Mouse (Mus musculus) CH12.LX (cell line): ENCODE measurements around the gene Rrp12. TPM values are rescaled to one million over a fixed set of nuclear protein-coding genes. Genes with fewer than 3 reads are reported as not detected.
A peak's percentile ranks its signal among the peaks of the same experiment; 100 is the strongest.

Experiments used
- DNase-seq: peaks from one replicate; pipeline ENCODE4 v3.0.0-alpha.2; 2013; ENCODE audit errors: extremely low read depth
- H3K27ac ChIP-seq: 2 replicates; pipeline ENCODE4 v1.5.1; 2012; ENCODE audit warnings: low read depth, mild to moderate bottlenecking, control low read depth, moderate library complexity; ENCODE audit not compliant: insufficient read depth
- H3K27me3 ChIP-seq: replicated peaks from 2 replicates; pipeline ENCODE3; 2012; ENCODE audit warnings: inconsistent platforms
- H3K36me3 ChIP-seq, 2 experiments: replicated peaks in 1 of 2; 2 replicates each; pipeline versions ENCODE3 to v1.6.1; 2012; ENCODE audit warnings: inconsistent platforms in 1 of 2, low read length in 1 of 2, mild to moderate bottlenecking in 1 of 2, mixed read lengths in 1 of 2, moderate library complexity in 1 of 2; ENCODE audit not compliant: control insufficient read depth in 1 of 2, insufficient read depth in 1 of 2
- H3K4me1 ChIP-seq, 2 experiments: 2 replicates each; pipeline ENCODE4 v1.6.1; 2012; ENCODE audit warnings: inconsistent platforms in 1 of 2, moderate library complexity in 1 of 2; ENCODE audit not compliant: insufficient read depth in 2 of 2, control insufficient read depth in 1 of 2
- H3K4me2 ChIP-seq: 2 replicates; pipeline ENCODE4 v1.6.1; 2012; ENCODE audit warnings: low read depth, mild to moderate bottlenecking, control low read depth; ENCODE audit not compliant: poor library complexity, insufficient read depth, severe bottlenecking
- H3K4me3 ChIP-seq, 3 experiments: fragments of 150-350 bp in 1 of 3; sonication (generic) in 1 of 3; replicated peaks in 1 of 3; 2 replicates each; pipeline versions ENCODE3 to v1.5.1; 2011 to 2012; ENCODE audit warnings: low read depth in 2 of 3, low read length in 2 of 3, mild to moderate bottlenecking in 2 of 3, moderate library complexity in 2 of 3, control low read depth in 1 of 3, improper control_type of control experiment in 1 of 3, inconsistent platforms in 1 of 3, mixed read lengths in 1 of 3; ENCODE audit not compliant: poor library complexity in 1 of 3
- H3K79me2 ChIP-seq: replicated peaks from 2 replicates; pipeline ENCODE4 v1.6.1; 2012; ENCODE audit warnings: mild to moderate bottlenecking, moderate library complexity; ENCODE audit not compliant: control insufficient read depth, poor library complexity, insufficient read depth, severe bottlenecking; ENCODE audit errors: extremely low read depth
- H3K9ac ChIP-seq: 2 replicates; pipeline ENCODE4 v1.6.1; 2012; ENCODE audit warnings: low read depth, mild to moderate bottlenecking, control low read depth, moderate library complexity; ENCODE audit not compliant: insufficient read depth
- H3K9me3 ChIP-seq: replicated peaks from 2 replicates; pipeline ENCODE3; 2012; ENCODE audit warnings: low read length, inconsistent platforms, mixed read lengths
- BHLHE40 ChIP-seq: IDR thresholded peaks from 2 replicates; pipeline ENCODE4 v1.6.1; 2011; ENCODE audit warnings: mild to moderate bottlenecking, low read depth, low read length, improper control_type of control experiment
- CHD1 ChIP-seq: IDR thresholded peaks from 2 replicates; pipeline ENCODE4 v1.6.1; 2012; ENCODE audit warnings: low read depth, low read length, improper control_type of control experiment, inconsistent platforms
- CHD2 ChIP-seq: IDR thresholded peaks from 2 replicates; pipeline ENCODE4 v1.6.1; 2011; ENCODE audit warnings: low read length, improper control_type of control experiment
- CTCF ChIP-seq, 2 experiments: IDR thresholded peaks in 1 of 2; conservative IDR thresholded peaks in 1 of 2; 2 replicates each; pipeline ENCODE4 v1.5.1; 2011 to 2012; ENCODE audit warnings: low read depth in 2 of 2, low read length in 2 of 2, improper control_type of control experiment in 1 of 2, inconsistent platforms in 1 of 2, mild to moderate bottlenecking in 1 of 2, moderate library complexity in 1 of 2
- E2F4 ChIP-seq: IDR thresholded peaks from 2 replicates; pipeline ENCODE4 v1.6.1; 2011; ENCODE audit warnings: low read depth, low read length, improper control_type of control experiment; ENCODE audit not compliant: insufficient replicate concordance
- ELF1 ChIP-seq: IDR thresholded peaks from 2 replicates; pipeline ENCODE4 v1.6.1; 2014; ENCODE audit warnings: low read depth, mild to moderate bottlenecking, inconsistent platforms, low read length, improper control_type of control experiment
- EP300 ChIP-seq: IDR thresholded peaks from 2 replicates; pipeline ENCODE4 v1.6.1; 2011; ENCODE audit warnings: low read length, improper control_type of control experiment
- ETS1 ChIP-seq: conservative IDR thresholded peaks from 2 replicates; pipeline ENCODE4 v1.6.1; 2012; ENCODE audit warnings: low read depth, mild to moderate bottlenecking, inconsistent platforms, low read length, improper control_type of control experiment, moderate library complexity
- GABPA ChIP-seq: IDR thresholded peaks from 2 replicates; pipeline ENCODE4 v1.6.1; 2012; ENCODE audit warnings: low read depth, low read length, improper control_type of control experiment, inconsistent platforms; ENCODE audit not compliant: insufficient replicate concordance
- HCFC1 ChIP-seq: IDR thresholded peaks from 2 replicates; pipeline ENCODE4 v1.6.1; 2012; ENCODE audit warnings: low read depth, mild to moderate bottlenecking, inconsistent platforms, low read length, improper control_type of control experiment
- IRF4 ChIP-seq: IDR thresholded peaks from 2 replicates; pipeline ENCODE4 v1.6.1; 2014; ENCODE audit warnings: low read depth, mild to moderate bottlenecking, inconsistent platforms, low read length, improper control_type of control experiment
- JUN ChIP-seq: IDR thresholded peaks from 2 replicates; pipeline ENCODE4 v1.6.1; 2011; ENCODE audit warnings: low read depth, mild to moderate bottlenecking, low read length, improper control_type of control experiment, moderate library complexity; ENCODE audit not compliant: insufficient read depth
- JUND ChIP-seq: conservative IDR thresholded peaks from 2 replicates; pipeline ENCODE4 v1.6.1; 2011; ENCODE audit warnings: low read depth, low read length, improper control_type of control experiment
- KAT2A ChIP-seq: IDR thresholded peaks from 2 replicates; pipeline ENCODE4 v1.6.1; 2012; ENCODE audit warnings: low read length, improper control_type of control experiment, inconsistent platforms; ENCODE audit not compliant: insufficient replicate concordance
- MAFK ChIP-seq: IDR thresholded peaks from 2 replicates; pipeline ENCODE4 v1.6.1; 2011; ENCODE audit warnings: low read length, improper control_type of control experiment; ENCODE audit not compliant: insufficient replicate concordance
- MAX ChIP-seq: IDR thresholded peaks from 2 replicates; pipeline ENCODE4 v1.6.1; 2011; ENCODE audit warnings: low read length, improper control_type of control experiment
- MAZ ChIP-seq: IDR thresholded peaks from 2 replicates; pipeline ENCODE4 v1.6.1; 2012; ENCODE audit warnings: low read depth, mild to moderate bottlenecking, inconsistent platforms, low read length, improper control_type of control experiment, moderate library complexity
- MEF2A ChIP-seq: IDR thresholded peaks from 2 replicates; pipeline ENCODE4 v1.6.1; 2014; ENCODE audit warnings: low read depth, mild to moderate bottlenecking, inconsistent platforms, low read length, improper control_type of control experiment, borderline replicate concordance
- MXI1 ChIP-seq: IDR thresholded peaks from 2 replicates; pipeline ENCODE4 v1.6.1; 2011; ENCODE audit warnings: mild to moderate bottlenecking, low read depth, low read length, improper control_type of control experiment
- MYC ChIP-seq: IDR thresholded peaks from 2 replicates; pipeline ENCODE4 v1.6.1; 2011; ENCODE audit warnings: low read depth, mild to moderate bottlenecking, improper control_type of control experiment, low read length
- NELFE ChIP-seq: IDR thresholded peaks from 2 replicates; pipeline ENCODE4 v1.6.1; 2011; ENCODE audit warnings: low read depth, low read length, improper control_type of control experiment
- NRF1 ChIP-seq: IDR thresholded peaks from 2 replicates; pipeline ENCODE4 v1.6.1; 2014; ENCODE audit warnings: low read depth, mild to moderate bottlenecking, inconsistent platforms, low read length, improper control_type of control experiment, moderate library complexity
- PAX5 ChIP-seq: IDR thresholded peaks from 2 replicates; pipeline ENCODE4 v1.6.1; 2012; ENCODE audit warnings: low read length, inconsistent platforms, mixed read lengths
- POLR2A ChIP-seq: IDR thresholded peaks from 2 replicates; pipeline ENCODE4 v1.6.1; 2011; ENCODE audit warnings: low read depth, mild to moderate bottlenecking, improper control_type of control experiment, low read length
- POLR2AphosphoS2 ChIP-seq: IDR thresholded peaks from 2 replicates; pipeline ENCODE4 v1.6.1; 2011; ENCODE audit warnings: low read depth, low read length, improper control_type of control experiment
- RAD21 ChIP-seq: IDR thresholded peaks from 2 replicates; pipeline ENCODE4 v1.6.1; 2011; ENCODE audit warnings: low read depth, mild to moderate bottlenecking, low read length, improper control_type of control experiment, moderate library complexity
- RCOR1 ChIP-seq: conservative IDR thresholded peaks from 2 replicates; pipeline ENCODE4 v1.6.1; 2012; ENCODE audit warnings: low read depth, mild to moderate bottlenecking, inconsistent platforms, low read length, improper control_type of control experiment
- SIN3A ChIP-seq: IDR thresholded peaks from 2 replicates; pipeline ENCODE4 v1.6.1; 2012; ENCODE audit warnings: low read length, improper control_type of control experiment, inconsistent platforms
- SMC3 ChIP-seq: IDR thresholded peaks from 2 replicates; pipeline ENCODE4 v1.6.1; 2011; ENCODE audit warnings: low read depth, low read length, improper control_type of control experiment
- TBP ChIP-seq: conservative IDR thresholded peaks from 2 replicates; pipeline ENCODE4 v1.6.1; 2011; ENCODE audit warnings: low read depth, low read length, improper control_type of control experiment
- TCF12 ChIP-seq: IDR thresholded peaks from 2 replicates; pipeline ENCODE4 v1.6.1; 2014; ENCODE audit warnings: low read depth, mild to moderate bottlenecking, inconsistent platforms, low read length, improper control_type of control experiment
- UBTF ChIP-seq: IDR thresholded peaks from 2 replicates; pipeline ENCODE4 v1.6.1; 2012; ENCODE audit warnings: low read depth, mild to moderate bottlenecking, inconsistent platforms, low read length, improper control_type of control experiment, moderate library complexity
- USF1 ChIP-seq: IDR thresholded peaks from 2 replicates; pipeline ENCODE4 v1.6.1; 2014; ENCODE audit warnings: low read depth, mild to moderate bottlenecking, inconsistent platforms, low read length, improper control_type of control experiment
- USF2 ChIP-seq: conservative IDR thresholded peaks from 2 replicates; pipeline ENCODE4 v1.6.1; 2011; ENCODE audit warnings: low read depth, low read length, improper control_type of control experiment
- ZC3H11A ChIP-seq: IDR thresholded peaks from 2 replicates; pipeline ENCODE4 v1.6.1; 2012; ENCODE audit warnings: low read depth, mild to moderate bottlenecking, inconsistent platforms, low read length, improper control_type of control experiment
- ZKSCAN1 ChIP-seq: IDR thresholded peaks from 2 replicates; pipeline ENCODE4 v1.6.1; 2012; ENCODE audit warnings: low read depth, inconsistent platforms, low read length, improper control_type of control experiment, borderline replicate concordance
- ZMIZ1 ChIP-seq: IDR thresholded peaks from 2 replicates; pipeline ENCODE4 v1.6.1; 2012; ENCODE audit warnings: low read depth, mild to moderate bottlenecking, inconsistent platforms, low read length, improper control_type of control experiment
- ZNF384 ChIP-seq: IDR thresholded peaks from 2 replicates; pipeline ENCODE4 v1.6.1; 2012; ENCODE audit warnings: low read depth, low read length, improper control_type of control experiment, inconsistent platforms
- dilution Hi-C: fragments of 300-500 bp; cut with MboI; formaldehyde crosslinking; loops from 2 replicates; pipeline ENCODE4 v1.14.3; 2020; ENCODE audit warnings: low sequenced_read_pairs; ENCODE audit not compliant: extremely low pct_unique_long_range_greater_than_20kb, extremely low pct_ligation_motif_present
- in situ Hi-C: fragments of 300-500 bp; cut with MboI; formaldehyde crosslinking; loops from 3 replicates; pipeline ENCODE4 v1.14.3; 2019; ENCODE audit warnings: low sequenced_read_pairs, low pct_ligation_motif_present, low pct_unique_long_range_greater_than_20kb, mixed read lengths
- polyA plus RNA-seq: library from polyadenylated mRNA; unstranded; fragments of >175 nt; gene quantifications from 2 replicates; pipeline ENCODE4 v1.2.1, GENCODE M21; 2012; ENCODE audit warnings: low read depth; ENCODE audit not compliant: insufficient read length
- total RNA-seq, 2 experiments: library from RNA; depleted of rRNA; stranded (reverse); fragments of 300-350 nt in 1 of 2; fragments of >200 nt in 1 of 2; gene quantifications; 2 replicates each; pipeline ENCODE4 v1.2.3; 2012 to 2014

Gene Rrp12
- total and polyA plus RNA-seq, 3 experiments, result 20.1 to 64.3 (median 42.5) TPM

- H3K79me2 ChIP-seq, result no peaks in the 10 kb centered on the region
- peak; percentile 75 for DNase-seq
- H3K27me3 ChIP-seq, result peaks cover 20% of the 10 kb centered on the region
- peak within 1 kb of the TSS; percentile 89 for H3K4me2 ChIP-seq
- dilution Hi-C loops (no loop called here), in situ Hi-C loops (loop anchor here (10.0 kb wide), 1 partner anchor 47 kb away; the partner anchor contains the start of gene Rrp12)
- H3K4me1 ChIP-seq, result peaks cover 0 to 14% of the 10 kb centered on the region in 2 experiments; a peak in 2 of 4 replicates
- peak within 1 kb of the TSS; percentile 56 to 84 (median 61) for H3K4me3 ChIP-seq
- H3K9me3 ChIP-seq, result peaks cover 10% of the 10 kb centered on the region
- no peak within 1 kb of the TSS for H3K27ac ChIP-seq
- TF ChIP-seq ETS1 (0 out of 2 replicates have a peak, but pooled peaks have one; percentile 20), CHD1 (peak; percentile 99), EP300 (no peak), SIN3A (peak; percentile 88), MEF2A (no peak), UBTF (no peak), MXI1 (peak; percentile 99), GABPA (no peak), MAZ (peak; percentile 29; the same call in 1 of the 2 replicates), JUN (no peak), USF1 (peak; percentile 39; the same call in 1 of the 2 replicates), KAT2A (no peak), POLR2A (peak; percentile 62), POLR2AphosphoS2 (no peak), ZC3H11A (no peak), MAX (peak; percentile 89), ZNF384 (no peak), MYC (peak; percentile 61; the same call in 1 of the 2 replicates), NELFE (peak; percentile 25; the same call in 1 of the 2 replicates), MAFK (no peak), SMC3 (no peak), RAD21 (no peak), HCFC1 (peak; percentile 76), TCF12 (0 out of 2 replicates have a peak, but pooled peaks have one; percentile 23), IRF4 (0 out of 2 replicates have a peak, but pooled peaks have one; percentile 20), TBP (no peak), ZMIZ1 (no peak), NRF1 (peak; percentile 68), BHLHE40 (peak; percentile 31), USF2 (no peak), CTCF (conservative IDR thresholded peaks at IDR 0.05 in 1 of 2, IDR thresholded peaks at IDR 0.05 in 1 of 2; ENCODE audit: low read depth in 2 of 2, low read length in 2 of 2) (no peak), RCOR1 (no peak), ELF1 (no peak; the same call in 1 of the 2 replicates), ZKSCAN1 (no peak), JUND (no peak), E2F4 (no peak), CHD2 (no peak), PAX5 (no peak)
- TF ChIP-seq, all 38 proteins: peak for 15
- Histone ChIP-seq H3K9ac (peak within 1 kb of the TSS; percentile 49), H3K36me3 (no peaks in the 10 kb centered on the region)
These were observed 47.8 kb downstream of the Rrp12 start, which contains the start of gene Frat2 for GRCm38 (mm10) chr19:41847992-41848851. Frat2 (minus strand) TSS chr19:41848132.
